Mouse (Mus musculus): ENCODE data around the gene Nop2. TPM values are rescaled to one million over a fixed set of nuclear protein-coding genes. Genes with fewer than 3 reads are reported as not detected.
A peak's percentile ranks its signal among the peaks of the same experiment; 100 is the strongest.

Gene Nop2
- polyA plus RNA-seq, 1 experiment: 7.8 TPM

GRCm38 (mm10) chr6:125097346-125097689 lies 34.4 kb upstream of the Nop2 start:
- no peak for TF ChIP-seq POLR2A (IDR thresholded peaks at IDR 0.05; ENCODE audit: low read depth, low read length)
- no peak overlapping the region for H3K27ac ChIP-seq (ENCODE audit: insufficient read depth, low read depth, low read length)
- peaks cover 34% of the 10 kb centered on the region for H3K36me3 ChIP-seq (ENCODE audit: control insufficient read depth, insufficient read depth, low read length)
- H3K27me3 ChIP-seq (ENCODE audit: control insufficient read depth, insufficient read depth, low read length): no peaks in the 10 kb centered on the region
- WGBS: 1% methylated on average over 12 of the region's 12 CpGs
- peak overlapping the region; percentile 78 for H3K4me3 ChIP-seq (ENCODE audit: low read depth, low read length)
- H3K4me1 ChIP-seq (ENCODE audit: control insufficient read depth, insufficient read depth, insufficient read length, low read length): peaks cover 16% of the 10 kb centered on the region

- Histone ChIP-seq H3K4me3 (ENCODE audit: low read depth, low read length) (peak overlapping the region; percentile 78), H3K27ac (ENCODE audit: insufficient read depth, low read depth, low read length) (no peak overlapping the region), H3K4me1 (ENCODE audit: control insufficient read depth, insufficient read depth, insufficient read length, low read length) (peaks cover 16% of the 10 kb centered on the region), H3K27me3 (ENCODE audit: control insufficient read depth, insufficient read depth, low read length) (no peaks in the 10 kb centered on the region), H3K36me3 (ENCODE audit: control insufficient read depth, insufficient read depth, low read length) (peaks cover 41% of the 10 kb centered on the region)
- WGBS: 34% methylated on average over 8 of the region's 8 CpGs
- no peak for TF ChIP-seq CTCF (IDR thresholded peaks at IDR 0.05; ENCODE audit: extremely low read depth, insufficient read length, insufficient replicate concordance, low read depth, low read length)
- no peak for TF ChIP-seq POLR2A (IDR thresholded peaks at IDR 0.05; ENCODE audit: low read depth, low read length)
These were observed 33.8 kb upstream of the Nop2 start for GRCm38 (mm10) chr6:125097951-125098350.

- no peak for TF ChIP-seq CTCF (IDR thresholded peaks at IDR 0.05; ENCODE audit: extremely low read depth, insufficient read length, insufficient replicate concordance, low read depth, low read length)
- no peak for TF ChIP-seq POLR2A (IDR thresholded peaks at IDR 0.05; ENCODE audit: low read depth, low read length)
- peaks cover 16% of the 10 kb centered on the region for H3K4me1 ChIP-seq (ENCODE audit: control insufficient read depth, insufficient read depth, insufficient read length, low read length)
- H3K36me3 ChIP-seq (ENCODE audit: control insufficient read depth, insufficient read depth, low read length): peaks cover 44% of the 10 kb centered on the region
- WGBS: 45% methylated on average over 3 of the region's 3 CpGs
- H3K4me3 ChIP-seq (ENCODE audit: low read depth, low read length): peak overlapping the region; percentile 7; the same call in 1 of the 2 replicates
- H3K27me3 ChIP-seq (ENCODE audit: control insufficient read depth, insufficient read depth, low read length): no peaks in the 10 kb centered on the region
- H3K27ac ChIP-seq (ENCODE audit: insufficient read depth, low read depth, low read length): no peak overlapping the region
These were observed 33.2 kb upstream of the Nop2 start for GRCm38 (mm10) chr6:125098513-125098912.

GRCm38 (mm10) chr6:125099421-125099971 lies 32.2 kb upstream of the Nop2 start:
- Histone ChIP-seq H3K27me3 (ENCODE audit: control insufficient read depth, insufficient read depth, low read length) (no peaks in the 10 kb centered on the region), H3K27ac (ENCODE audit: insufficient read depth, low read depth, low read length) (no peak overlapping the region), H3K36me3 (ENCODE audit: control insufficient read depth, insufficient read depth, low read length) (peaks cover 51% of the 10 kb centered on the region), H3K4me3 (ENCODE audit: low read depth, low read length) (no peak overlapping the region), H3K4me1 (ENCODE audit: control insufficient read depth, insufficient read depth, insufficient read length, low read length) (peaks cover 16% of the 10 kb centered on the region)
- WGBS: 49% methylated on average over 5 of the region's 5 CpGs
- TF ChIP-seq CTCF (IDR thresholded peaks at IDR 0.05; ENCODE audit: extremely low read depth, insufficient read length, insufficient replicate concordance, low read depth, low read length): no peak
- no peak for TF ChIP-seq POLR2A (IDR thresholded peaks at IDR 0.05; ENCODE audit: low read depth, low read length)

DNA sequence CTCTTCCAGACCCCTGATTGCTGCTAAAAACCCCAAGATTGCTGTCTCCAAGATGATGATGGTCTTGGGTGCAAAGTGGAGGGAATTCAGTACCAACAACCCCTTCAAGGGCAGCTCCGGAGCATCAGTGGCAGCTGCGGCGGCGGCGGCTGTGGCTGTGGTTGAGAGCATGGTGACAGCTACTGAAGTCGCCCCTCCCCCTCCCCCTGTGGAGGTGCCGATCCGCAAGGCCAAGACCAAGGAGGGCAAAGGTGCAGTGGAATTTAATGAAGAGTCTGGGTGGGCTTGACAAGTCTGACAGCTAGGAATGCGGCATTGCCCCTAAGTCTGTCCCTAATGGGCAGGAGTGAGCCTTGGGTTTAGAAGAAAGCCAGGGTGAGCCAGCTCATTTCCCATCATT lies 30.3 kb upstream of the Nop2 start:
- WGBS: 95% methylated on average over 9 of the region's 9 CpGs

DNA sequence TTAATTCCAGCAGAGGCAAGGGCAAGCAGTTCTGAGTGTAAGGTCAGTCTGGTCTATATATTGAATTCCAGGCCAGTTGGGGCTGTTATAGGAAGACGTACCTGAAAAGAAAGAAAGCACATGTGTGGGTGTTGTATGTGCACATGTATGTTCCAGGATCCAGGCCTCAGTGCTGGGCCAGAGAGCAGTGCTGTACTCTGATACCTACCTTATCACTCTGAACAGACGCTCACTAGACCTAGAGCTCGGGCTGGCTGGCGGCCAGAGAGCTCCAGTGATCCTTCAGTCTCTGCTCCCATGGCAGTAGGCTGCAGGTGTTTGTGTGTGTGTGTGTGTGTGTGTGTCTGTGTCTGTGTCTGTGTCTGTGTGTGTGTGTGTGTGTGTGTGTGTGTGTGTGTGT lies 27.5 kb upstream of the Nop2 start:
- H3K4me3 ChIP-seq (ENCODE audit: low read depth, low read length): no peak overlapping the region
- H3K27ac ChIP-seq (ENCODE audit: insufficient read depth, low read depth, low read length): no peak overlapping the region
- peaks cover 4% of the 10 kb centered on the region; the same call in 1 of the 2 replicates for H3K4me1 ChIP-seq (ENCODE audit: control insufficient read depth, insufficient read depth, insufficient read length, low read length)
- H3K27me3 ChIP-seq (ENCODE audit: control insufficient read depth, insufficient read depth, low read length): no peaks in the 10 kb centered on the region
- TF ChIP-seq POLR2A (IDR thresholded peaks at IDR 0.05; ENCODE audit: low read depth, low read length) (no peak), CTCF (IDR thresholded peaks at IDR 0.05; ENCODE audit: extremely low read depth, insufficient read length, insufficient replicate concordance, low read depth, low read length) (no peak)
- peaks cover 88% of the 10 kb centered on the region for H3K36me3 ChIP-seq (ENCODE audit: control insufficient read depth, insufficient read depth, low read length)
- 58% methylated on average over 4 of the region's 4 CpGs for WGBS

More for the DNA sequence above, 30.3 kb upstream of the Nop2 start:
- TF ChIP-seq POLR2A (IDR thresholded peaks at IDR 0.05; ENCODE audit: low read depth, low read length) (no peak), CTCF (IDR thresholded peaks at IDR 0.05; ENCODE audit: extremely low read depth, insufficient read length, insufficient replicate concordance, low read depth, low read length) (no peak)
- Histone ChIP-seq H3K27ac (ENCODE audit: insufficient read depth, low read depth, low read length) (no peak overlapping the region), H3K27me3 (ENCODE audit: control insufficient read depth, insufficient read depth, low read length) (no peaks in the 10 kb centered on the region), H3K4me3 (ENCODE audit: low read depth, low read length) (no peak overlapping the region), H3K36me3 (ENCODE audit: control insufficient read depth, insufficient read depth, low read length) (peaks cover 68% of the 10 kb centered on the region), H3K4me1 (ENCODE audit: control insufficient read depth, insufficient read depth, insufficient read length, low read length) (peaks cover 16% of the 10 kb centered on the region; the same call in 1 of the 2 replicates)

DNA sequence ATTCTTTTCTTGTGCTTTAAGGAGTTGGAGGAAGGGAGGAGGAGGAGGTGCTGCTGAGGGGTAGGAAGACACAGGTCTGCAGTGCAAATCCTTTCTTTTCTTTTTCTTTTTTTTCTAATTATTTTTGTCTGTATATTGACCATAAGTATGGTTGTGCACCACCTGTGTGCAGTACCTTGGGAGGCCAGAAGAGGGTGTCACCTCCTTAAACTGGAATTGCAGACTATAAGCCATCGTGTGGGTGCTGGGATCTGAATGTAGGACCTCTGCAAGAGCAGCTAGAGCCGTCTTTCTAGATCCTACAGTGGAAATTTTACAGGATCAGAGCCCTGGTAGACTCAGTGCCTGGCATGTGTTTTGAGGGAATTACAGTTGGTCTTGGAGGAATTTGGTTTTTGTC lies 24.0 kb upstream of the Nop2 start:
- TF ChIP-seq CTCF (IDR thresholded peaks at IDR 0.05; ENCODE audit: extremely low read depth, insufficient read length, insufficient replicate concordance, low read depth, low read length) (peak; percentile 27; the same call in 1 of the 2 replicates), POLR2A (IDR thresholded peaks at IDR 0.05; ENCODE audit: low read depth, low read length) (no peak)
- no peak overlapping the region for H3K27ac ChIP-seq (ENCODE audit: insufficient read depth, low read depth, low read length)
- H3K27me3 ChIP-seq (ENCODE audit: control insufficient read depth, insufficient read depth, low read length): no peaks in the 10 kb centered on the region
- H3K4me1 ChIP-seq (ENCODE audit: control insufficient read depth, insufficient read depth, insufficient read length, low read length): no peaks in the 10 kb centered on the region
- H3K36me3 ChIP-seq (ENCODE audit: control insufficient read depth, insufficient read depth, low read length): peaks cover 90% of the 10 kb centered on the region
- 96% methylated on average over 2 of the region's 2 CpGs for WGBS
- H3K4me3 ChIP-seq (ENCODE audit: low read depth, low read length): no peak overlapping the region

Data from small intestine, adult 2 months (tissue).